Mouse (Mus musculus) mouse trophoblast stem cell (cell line): ENCODE measurements around the gene Mapk8.

Source experiments
- in situ Hi-C, 2 experiments: fragments of 300-500 bp; cut with MseI, MboI; formaldehyde crosslinking; loops; 2 replicates in 1 of 2; 3 replicates in 1 of 2; pipeline ENCODE4 v1.15.1; 2025

Gene Mapk8

DNA sequence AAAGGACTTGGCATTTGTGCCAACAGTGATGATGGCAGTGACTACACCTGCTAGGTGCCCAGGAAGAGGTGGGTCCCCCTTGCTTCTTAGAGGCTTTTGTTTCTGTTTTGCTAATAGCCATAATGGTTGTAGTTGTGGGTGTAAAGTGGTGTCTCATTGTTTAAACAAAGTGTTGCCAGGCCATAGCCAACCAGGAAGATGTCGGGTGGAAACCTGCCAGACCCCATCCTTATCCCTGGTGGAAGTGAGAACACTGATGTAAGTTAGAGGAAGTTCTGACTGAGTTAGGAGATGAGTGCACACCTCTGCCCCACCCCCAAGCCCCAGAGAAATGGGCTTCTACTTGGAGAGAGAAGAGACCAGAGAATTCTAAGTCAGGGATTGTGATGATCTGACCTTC is 98.8 kb downstream of the Mapk8 start:
- in situ Hi-C loops, result no loop called here

DNA sequence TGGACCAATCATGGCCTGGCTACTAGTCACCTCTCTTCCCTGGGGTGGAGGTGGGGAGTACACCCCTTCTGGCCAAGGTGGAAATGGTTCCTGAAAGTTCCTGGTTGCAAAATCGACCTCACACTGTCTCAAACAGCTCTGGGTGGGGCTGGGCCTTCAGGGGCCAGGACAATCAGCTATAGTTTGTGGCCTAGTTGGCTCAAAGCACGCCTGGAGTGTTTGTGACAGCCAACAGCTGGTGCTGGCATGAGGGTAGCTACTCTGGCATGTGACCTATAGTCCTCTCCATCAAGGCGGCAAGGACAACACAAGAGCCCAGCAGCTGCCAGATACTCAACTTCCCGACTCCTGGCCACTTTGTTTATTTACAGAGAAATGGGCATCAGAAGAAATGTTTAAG is 99.2 kb downstream of the Mapk8 start:
- in situ Hi-C loops, result no loop called here

DNA sequence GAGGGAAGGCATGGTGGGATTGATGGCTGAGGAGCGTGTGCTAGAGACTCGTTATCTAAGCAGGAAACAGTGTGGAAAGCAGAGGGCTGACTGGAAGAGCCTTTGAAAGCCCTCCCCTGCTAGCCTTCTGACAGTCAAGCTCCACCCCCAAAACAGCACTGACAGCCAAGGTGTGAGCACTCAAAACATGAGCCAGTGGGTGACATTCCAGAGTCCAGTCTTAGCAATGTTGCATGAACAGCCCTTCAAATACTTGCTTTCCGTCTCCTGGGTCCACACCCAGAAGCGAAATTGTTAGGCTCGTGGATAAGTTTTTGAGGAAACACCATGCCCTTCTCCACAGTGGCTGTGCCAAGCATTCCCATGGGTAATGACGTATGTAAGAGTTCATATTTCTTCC is 100.4 kb downstream of the Mapk8 start:
- in situ Hi-C loops, result no loop called here

DNA sequence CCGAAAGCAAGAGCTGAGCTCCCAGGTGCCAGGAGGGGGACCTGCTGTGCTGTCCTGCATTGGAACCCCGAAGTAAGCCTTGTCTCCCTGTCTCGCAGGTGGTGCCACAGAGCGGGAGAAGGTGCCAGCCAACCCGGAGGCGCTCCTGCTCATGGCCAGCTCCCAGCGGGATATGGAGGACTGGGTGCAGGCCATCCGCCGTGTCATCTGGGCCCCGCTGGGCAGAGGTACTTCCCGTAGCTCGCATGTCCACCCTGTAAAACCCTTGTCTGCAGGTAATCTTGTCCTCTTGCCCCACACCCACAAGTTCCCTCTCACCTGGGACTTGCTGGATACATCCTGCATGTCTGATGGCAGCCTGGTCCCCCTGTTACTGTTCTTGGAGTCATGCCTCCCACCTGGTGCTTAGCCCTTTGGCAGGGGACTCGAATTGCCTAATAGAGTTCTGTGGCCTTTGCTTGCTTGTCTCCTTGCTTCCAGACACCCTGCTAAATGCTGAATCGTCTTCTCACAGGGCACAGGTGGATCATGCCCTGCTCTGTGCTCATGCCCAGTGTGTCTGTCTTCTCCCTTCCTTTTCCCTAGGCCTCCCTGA is 103.7 kb downstream of the Mapk8 start:
- in situ Hi-C loops, result no loop called here

DNA sequence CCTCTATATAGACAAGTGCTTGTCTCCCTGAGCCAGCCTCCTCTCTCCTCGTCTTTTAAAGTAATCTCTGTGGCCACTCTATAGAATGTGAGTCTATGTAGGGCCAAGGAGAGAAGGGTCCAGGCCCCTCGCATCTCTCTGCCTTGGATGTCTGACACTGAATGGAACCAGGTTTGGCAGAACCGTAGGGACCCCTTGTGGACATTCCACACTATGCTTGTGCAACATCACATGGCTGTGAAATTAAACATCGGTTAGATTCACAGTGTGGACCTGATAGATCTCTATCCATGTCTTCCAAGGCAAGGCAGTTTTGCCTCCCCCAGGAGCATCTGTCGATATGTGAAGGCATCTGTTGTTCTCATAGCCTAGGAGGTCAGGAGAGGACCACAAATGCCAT is 108.3 kb downstream of the Mapk8 start:
- in situ Hi-C loops, result no loop called here

DNA sequence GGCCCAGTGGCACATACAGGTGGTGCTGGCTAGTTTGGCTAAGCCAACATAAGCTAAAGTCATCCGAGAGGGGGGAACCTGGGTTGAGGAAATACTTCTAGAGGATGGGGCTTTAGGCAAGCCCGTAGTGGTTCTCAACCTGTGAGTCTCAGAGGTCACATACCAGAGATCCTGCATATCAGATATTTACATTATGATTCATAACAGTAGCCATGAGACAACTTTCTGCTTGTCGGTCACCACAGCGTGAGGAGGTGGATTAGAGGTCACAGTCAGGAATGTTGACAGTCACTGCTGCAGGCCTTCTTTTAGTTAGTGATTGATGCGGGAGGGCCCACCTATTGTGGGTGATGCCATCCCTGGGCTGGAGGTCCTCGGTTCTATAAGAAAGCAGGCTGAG is 111.2 kb downstream of the Mapk8 start:
- in situ Hi-C loops, result no loop called here

DNA sequence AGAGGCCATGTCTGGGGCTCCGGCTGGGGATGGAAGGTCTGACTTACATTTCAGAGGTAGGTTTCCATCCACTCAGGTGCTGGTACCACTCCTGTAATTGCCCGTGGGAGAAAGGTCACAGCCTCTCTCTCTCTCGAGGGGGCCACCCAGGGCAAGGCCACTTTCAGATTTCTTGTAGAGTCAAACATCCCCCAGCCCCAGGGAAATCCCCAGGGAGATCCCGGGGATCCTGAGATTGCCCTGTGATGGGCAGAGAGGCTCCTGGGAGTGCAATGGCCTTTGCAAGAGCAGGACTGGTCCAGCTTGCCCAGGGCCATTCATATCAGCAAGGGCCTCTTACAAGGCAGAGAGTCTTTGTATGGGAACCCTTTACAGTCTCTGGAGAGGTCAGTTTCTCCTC is 112.6 kb downstream of the Mapk8 start:
- in situ Hi-C loops, result no loop called here

DNA sequence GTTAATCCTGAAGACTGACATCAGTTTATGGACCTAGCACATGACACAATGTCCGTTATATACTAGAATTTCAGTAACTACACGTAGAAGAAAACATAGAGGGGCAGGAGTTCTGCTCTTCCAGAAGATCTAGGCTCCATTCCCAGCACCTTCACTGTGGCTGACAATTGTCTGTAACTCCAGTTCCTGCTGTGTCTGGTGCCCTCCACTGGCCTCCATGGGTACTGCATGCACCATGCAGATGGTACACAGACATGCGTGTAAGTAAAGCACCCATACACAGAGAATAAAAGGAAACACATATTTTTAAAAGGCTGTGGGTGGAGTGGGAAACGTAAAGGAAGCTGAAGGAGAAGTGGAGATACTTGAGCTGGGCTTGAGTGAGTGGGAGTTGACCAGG is 113.1 kb downstream of the Mapk8 start:
- in situ Hi-C loops, result no loop called here

DNA sequence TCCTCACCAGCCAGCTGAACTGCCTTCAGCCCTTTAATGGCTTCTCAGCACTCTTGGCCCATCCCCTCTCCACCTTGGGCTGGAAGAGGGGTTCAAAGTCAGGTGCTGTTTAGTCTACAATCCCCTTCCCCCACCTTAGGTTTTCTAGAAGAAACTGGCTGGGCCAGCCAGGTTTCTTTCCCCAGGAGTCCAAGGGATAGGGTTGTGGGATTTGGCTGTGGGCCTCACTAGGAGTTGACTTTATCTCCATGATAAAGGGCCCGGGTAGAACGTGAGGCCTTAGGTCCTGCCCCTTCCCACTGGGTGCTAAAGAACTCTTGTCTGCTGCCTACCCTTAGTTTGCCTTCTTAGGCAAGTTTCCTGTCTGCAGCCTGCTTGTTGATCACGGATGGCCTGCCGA is 115.3 kb downstream of the Mapk8 start:
- in situ Hi-C loops, result no loop called here

DNA sequence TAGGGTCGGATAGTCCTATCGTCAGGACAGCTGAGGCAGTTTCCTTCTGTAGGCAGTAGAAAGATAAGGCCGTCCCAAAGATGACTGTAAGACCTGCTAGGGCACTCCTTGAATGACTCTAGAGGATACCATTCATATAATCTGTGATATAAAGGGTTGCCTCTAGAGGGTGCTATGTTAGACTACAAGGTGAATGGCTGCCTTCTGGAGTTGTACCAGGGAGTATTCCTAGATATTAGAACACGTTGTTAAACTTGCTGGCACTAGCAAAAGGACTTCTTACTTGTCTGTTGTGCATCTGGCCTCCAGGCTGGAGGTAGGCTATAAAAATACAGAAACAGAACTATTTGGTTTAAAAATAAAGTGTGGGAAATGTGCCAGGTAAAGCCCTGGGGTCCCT is 116.0 kb downstream of the Mapk8 start:
- in situ Hi-C loops, result no loop called here

DNA sequence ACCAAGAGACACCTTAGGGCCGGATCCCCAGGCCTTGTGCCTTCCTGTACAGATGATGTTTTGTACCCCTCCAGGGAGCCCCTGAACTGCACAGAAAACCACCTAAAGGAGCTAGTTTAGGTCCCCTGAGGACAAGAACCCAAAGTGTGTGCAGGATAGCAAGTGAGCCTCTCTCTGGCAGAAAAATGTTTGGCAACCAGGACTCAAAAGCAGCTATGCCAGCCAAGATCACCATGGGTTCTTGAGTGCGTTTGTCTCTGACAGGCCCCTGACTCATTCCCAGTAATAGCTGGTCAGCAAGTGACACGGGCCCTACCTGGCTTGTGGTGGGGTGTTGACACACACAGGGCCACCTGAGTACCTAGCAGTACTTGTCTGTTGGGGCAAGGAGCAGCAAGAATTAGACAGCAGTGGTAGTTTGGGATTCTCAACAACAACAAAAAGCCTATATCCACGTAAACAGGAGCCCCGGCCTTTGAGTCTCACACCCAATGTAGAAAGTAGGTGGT is 117.6 kb downstream of the Mapk8 start:
- in situ Hi-C loops, result no loop called here

DNA sequence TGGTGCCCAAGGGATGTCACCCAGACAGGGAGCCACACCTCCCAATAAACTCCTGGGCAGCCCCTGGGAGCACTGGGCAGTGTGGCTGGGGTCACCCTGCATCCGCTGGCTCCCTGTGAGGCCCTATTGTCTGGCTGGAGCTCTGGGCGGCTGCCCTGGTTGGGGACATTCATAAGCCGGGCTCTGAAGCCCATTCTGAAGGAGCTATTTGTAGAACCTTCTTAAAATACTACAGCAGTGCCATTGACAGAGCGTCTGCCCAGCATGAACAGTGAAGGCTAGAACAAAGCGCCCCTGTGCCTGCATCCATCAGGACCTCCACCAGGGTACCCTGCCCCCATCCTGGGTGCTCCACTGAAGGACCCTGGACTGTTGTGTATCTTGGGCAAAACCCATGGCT is 118.6 kb downstream of the Mapk8 start:
- in situ Hi-C loops, result no loop called here
